Mouse (Mus musculus): Measurements from ENCODE around the gene Otogl.
A peak's percentile ranks its signal among the peaks of the same experiment; 100 is the strongest.

Gene Otogl

DNA sequence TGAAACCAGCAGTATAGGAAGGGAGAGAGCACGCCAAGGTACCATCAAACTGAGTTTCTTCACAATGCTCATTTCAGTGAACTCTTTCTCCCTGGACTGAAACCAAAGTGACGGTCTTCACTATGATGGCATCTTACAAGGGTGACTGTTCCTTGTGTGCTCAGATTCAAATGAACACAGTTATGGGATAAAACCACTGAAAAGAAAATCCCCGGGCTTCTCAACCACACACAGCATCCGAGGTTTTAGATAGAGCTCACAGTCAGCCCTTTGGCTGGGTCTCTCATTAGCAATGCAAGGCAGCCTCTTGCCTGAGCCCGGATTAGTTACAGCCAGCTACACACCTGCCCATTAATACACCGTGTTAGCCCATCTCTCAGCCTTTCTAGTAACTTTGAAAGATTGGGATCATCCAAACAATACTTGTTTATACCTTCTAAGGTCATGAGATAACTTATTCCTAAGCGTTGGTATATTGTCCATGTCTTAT lies at the start of gene Otogl:
Gene Otogl, minus strand, starts transcription at position 51 of the 490 bp plus-strand sequence.
- no peak for DNase-seq

GRCm38 (mm10) chr10:107956588-107956987 lies 44.7 kb upstream of the Otogl start:
- DNase-seq, result no peak

DNA sequence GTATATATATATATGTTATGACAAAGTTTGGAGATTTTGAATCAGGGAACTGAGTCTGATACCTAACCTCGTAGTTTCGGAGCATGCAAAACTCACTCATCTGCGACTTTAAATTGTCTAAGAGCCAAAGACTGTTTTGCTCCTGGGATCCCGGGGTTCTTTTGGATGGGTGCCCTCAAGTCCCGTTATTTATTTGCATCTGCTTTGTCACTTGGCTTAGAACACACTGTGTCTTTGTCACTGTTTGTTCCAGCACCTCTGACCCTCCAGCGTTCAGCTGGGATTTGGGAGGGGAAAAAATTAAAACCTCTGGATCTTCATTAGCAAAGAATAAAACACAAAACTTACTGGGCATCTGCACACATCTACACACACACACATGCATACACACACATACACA lies 42.5 kb upstream of the Otogl start:
- DNase-seq, result no peak

GRCm38 (mm10) chr10:107951596-107951995 lies 39.7 kb upstream of the Otogl start:
- no peak for DNase-seq

- DNase-seq, result no peak
Observed at GRCm38 (mm10) chr10:107949945-107950344, 38.0 kb upstream of the Otogl start.

DNA sequence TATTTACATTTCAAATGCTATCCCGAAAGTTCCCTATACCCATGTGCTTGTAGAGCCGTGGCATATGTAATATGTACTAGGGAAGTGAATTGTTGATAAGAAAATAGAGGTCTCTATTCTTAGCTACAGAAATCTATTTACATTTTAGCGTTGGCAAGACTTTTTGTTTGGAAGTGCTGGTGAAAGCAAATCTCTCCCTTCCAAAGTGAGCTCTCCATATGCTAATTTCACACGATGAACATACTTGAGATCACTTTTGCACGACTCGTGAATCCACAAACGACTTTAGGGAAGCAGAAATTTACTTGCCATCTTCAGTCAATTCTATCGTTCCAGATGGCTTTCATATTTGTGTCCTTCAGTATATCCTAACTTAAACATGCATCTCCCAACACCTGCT lies 36.7 kb upstream of the Otogl start:
- DNase-seq, result no peak

DNA sequence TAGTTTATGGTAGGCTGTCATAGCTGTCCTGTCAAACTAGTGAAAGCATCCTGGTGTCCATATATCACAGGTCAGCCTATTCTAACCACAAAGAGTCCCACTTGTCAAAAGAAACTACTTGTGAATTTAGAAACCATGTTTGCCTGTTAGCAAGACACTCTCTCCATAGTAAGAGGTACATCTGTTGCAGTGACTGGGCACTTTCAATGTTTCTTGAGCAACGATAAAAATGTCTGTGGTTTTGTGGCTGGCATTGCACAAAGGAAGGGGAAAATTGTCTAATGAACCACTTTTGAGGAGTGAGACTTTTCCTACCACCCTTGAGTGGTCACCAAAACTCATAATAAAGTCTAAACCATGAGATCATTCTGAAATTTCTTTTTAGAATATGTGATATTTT lies 36.1 kb upstream of the Otogl start:
- DNase-seq, result no peak

DNA sequence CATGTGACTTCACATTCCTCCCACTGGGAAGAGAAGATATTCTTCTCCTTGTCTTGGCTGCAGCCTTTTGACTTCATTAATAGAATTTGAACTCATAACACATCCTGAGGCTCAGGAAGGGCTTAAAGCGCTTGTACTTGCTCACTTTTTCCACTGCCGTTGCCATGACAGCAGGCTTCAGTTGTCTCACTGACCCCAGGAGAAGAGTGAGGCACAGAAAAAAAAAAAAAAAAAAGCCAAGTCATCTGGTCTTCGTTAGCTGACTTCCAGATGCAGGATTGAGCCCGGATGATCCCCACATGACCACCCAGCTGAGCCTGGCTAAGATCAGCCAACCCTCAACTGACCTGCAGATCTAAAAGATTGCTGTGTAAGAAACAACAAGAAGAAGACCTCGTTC lies 34.4 kb upstream of the Otogl start:
- DNase-seq, result no peak

GRCm38 (mm10) chr10:107943859-107944258 lies 31.9 kb upstream of the Otogl start:
- no peak for DNase-seq

DNA sequence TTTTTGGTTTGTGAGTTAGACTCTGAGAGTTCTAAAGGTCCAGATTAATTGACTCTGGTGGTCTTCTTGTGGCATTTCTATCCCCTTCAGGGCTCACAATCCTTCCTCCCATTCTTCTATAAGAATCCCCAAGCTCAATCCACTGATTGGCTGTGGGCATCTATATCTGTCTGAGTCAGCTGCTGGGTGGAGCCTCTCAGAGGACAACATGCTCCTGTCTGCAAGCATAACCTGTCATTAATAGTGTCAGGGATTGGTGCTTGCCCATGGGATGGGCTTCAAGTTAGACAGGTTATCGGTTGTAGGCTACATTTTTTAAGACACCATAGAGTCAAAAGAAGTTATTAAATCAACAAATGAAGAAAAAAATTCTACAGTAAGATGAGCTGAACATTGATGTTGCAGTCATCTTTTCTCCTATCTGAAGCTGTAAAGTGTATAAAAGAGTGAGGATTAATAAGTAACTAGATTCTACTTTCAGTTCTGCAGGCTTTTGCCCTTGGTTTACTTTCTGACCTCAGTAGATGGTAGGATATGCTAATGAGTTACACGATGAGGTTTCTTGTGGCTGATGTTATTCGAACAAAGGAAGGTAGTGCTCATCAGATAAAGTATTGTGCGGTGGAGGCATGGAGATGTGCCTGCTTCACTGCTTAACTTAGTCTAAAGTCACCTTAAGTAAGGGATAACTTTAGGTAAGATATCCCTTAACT lies 29.4 kb upstream of the Otogl start:
- no peak for DNase-seq

DNA sequence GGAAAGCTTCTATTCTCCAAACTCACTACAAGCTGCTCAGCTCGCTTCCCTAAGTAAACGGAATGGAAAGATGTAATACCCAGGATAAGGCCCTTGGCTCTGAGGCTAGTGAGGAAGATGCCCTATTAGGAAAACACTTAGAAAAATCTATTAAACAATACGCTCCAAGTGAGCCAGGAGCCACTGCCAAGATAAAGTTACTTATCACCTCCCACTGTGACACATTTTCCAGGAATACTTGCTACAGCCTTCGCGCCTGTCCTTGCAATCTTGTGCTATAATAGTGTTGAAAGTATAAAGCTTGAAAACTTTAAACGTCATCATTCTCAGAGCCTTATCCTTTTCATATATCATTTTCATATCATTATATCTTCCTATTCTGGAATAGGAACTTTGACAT lies 28.4 kb upstream of the Otogl start:
- DNase-seq, result no peak

DNA sequence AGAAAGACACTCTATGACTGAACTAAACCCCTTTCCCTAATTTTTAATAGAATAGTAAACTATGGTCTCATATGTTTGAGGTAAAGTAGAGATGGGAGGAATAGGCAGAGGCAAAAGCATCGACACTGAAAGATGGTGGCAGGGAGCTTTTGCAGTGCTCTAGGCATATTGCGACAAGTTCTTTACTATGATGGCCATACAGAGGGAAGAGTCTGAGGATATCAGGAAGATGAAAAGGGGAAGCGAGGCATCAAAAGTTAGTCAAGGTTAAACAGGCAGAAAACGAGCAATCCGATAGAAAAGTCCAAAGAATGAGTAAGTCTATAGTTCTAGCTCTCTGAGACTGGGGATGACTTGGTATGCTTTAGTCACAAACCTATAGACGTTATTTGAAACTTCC lies 27.9 kb upstream of the Otogl start:
- no peak for DNase-seq

DNA sequence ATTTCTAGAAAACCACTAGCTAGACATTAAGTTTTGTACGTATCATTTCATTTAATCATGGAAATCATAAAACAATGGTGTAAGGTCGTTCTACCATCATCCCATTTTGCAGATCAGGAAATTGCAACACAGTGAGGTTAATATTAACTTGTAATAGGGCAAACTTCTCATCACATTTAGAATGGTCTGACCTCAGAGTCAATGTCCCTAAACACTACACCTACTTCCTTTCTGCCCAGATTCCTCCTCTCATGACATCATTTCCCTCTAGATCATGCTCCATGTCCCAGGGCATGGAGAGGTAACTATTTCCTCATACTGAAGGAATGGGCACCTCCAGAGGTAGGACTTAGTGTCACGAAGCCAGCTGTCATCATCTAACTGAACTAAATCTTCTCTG lies 22.1 kb upstream of the Otogl start:
- DNase-seq, result no peak

- no peak for DNase-seq
Observed at GRCm38 (mm10) chr10:107933527-107933926, 21.6 kb upstream of the Otogl start.

DNA sequence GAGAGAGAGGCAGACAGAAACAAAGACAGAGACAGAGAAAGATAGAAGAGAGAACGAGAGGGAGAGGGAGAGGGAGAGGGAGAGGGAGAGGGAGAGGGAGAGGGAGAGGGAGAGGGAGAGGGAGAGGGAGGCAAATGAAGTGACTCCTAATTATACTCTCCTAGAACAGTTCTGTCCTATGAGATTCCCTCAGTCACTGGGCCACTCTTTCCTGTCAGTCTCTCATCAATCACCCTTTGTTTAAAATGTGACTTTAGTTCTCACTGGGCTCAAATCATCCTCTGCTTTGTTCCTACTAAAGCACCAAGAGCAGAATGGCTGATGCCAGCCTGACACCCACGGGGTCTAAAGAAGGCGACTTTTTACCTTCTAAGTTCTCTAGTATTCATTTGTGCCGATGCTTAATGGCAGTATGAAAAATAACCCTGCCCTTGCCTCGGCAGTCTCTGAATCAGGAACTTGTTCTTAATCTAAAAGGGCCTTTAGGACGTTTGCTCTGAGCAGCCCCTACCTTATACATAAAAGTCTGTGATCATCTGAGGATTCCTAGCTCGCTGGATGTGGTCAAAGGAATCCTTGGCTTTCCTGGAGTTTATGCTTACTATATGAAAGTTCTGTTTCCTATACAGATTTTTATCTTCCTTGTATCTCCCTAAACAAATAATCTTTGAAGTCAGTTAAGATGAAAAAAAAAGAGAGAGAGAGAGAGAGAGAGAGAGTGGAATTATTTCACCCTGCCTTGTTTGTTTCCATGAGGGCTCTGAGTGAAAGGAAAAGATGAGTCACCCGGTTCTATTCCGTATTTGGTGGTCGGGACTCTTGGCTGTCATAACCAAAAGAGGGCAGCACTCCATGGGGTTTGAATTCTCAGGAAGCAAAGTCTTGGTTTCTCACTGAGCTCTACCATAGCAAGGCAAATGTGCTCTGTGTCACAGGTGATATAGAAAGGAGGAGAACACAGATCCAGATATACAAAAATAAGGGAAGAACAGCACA lies 20.2 kb upstream of the Otogl start:
- peak; percentile 3 to 18 for DNase-seq

GRCm38 (mm10) chr10:107930471-107931021 lies 18.6 kb upstream of the Otogl start:
- no peak for DNase-seq

DNA sequence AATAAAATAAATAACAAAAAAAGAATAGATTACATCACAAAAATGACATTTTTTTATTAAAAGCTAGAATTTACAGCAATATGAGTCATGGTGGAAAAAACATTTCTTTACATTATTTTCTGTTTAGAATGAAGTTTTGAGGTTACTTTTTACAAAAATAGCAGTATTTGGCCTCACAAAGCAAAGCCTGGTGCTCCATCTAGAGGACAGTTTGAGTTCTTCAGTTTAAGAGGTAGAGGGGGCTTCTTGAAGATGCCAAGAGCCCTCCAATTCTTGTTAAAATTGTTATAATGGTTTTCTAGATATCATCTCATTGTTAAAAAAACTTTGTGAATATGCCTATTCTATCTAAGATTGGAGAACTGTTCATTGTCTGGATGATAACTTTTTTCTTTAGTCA lies 13.4 kb upstream of the Otogl start:
- DNase-seq, result no peak

- no peak for DNase-seq
Observed at GRCm38 (mm10) chr10:107923860-107924259, 11.9 kb upstream of the Otogl start.

- no peak for DNase-seq
Observed at GRCm38 (mm10) chr10:107922750-107923149, 10.8 kb upstream of the Otogl start.

DNA sequence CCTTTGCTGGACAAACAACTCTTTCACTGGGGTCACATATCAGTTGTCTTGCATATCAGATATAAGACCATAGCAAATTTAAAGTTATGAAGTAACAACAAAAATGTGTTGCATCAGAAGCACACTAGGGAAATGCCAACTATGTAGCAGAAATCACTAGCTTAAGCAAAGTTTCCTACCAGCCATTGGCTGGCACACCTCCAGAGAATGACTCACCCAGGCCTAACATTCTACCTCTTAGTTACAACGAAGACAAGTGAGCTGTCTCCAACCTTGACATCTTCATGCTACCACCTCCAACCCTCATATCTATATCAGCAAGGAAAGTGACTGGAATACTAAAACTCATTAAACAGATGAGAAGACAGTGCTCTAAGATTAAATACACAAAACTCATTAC lies 9.6 kb upstream of the Otogl start:
- no peak for DNase-seq

DNA sequence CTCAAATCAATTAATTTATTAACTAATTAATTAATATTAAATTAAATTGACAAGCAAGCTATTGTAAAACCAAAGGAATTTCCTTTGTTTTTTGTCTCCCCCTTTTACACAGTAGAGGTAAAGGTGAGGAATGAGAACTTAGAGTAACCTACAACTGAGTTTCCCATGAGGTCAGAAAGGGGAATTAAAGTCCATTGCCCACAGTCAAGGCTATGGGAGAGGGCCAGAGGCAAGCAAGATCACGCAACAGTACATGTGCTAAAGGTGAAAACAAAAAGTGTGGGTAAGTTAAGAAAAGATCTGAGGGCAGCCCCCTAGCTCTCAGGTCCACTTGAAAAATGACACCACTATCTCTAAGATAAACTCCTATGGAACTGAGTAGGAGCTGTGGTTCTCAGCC lies 9.2 kb upstream of the Otogl start:
- no peak for DNase-seq

DNA sequence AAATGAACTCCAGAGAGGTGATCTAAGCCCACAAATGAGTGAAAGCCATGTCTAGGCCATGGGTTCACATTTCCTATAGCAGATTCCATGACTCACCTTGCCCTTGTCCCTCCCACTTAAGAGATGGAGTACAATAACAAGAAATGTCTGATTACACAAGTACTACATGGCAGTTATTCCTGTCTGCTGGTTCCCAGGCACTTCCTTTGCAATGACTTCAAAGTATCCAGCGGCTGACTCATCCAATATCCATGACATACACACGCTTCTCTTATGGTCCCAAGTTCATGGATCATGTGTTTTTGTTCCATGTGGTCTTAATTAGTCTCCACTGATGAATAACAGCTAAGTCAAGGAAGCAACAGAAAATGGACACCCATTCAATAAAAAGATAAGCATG lies 1.1 kb upstream of the Otogl start:
- no peak for DNase-seq

GRCm38 (mm10) chr10:107906453-107906852 lies 5.5 kb downstream of the Otogl start:
- no peak for DNase-seq

Data from B cell, adult 2 months (primary cell).